Mouse (Mus musculus) brain, embryonic 18.5 days (tissue): ENCODE results near the gene Tmed10.

Experiments
- DNase-seq: peaks from one replicate; pipeline ENCODE4 v3.0.0-alpha.2; 2012; ENCODE audit warnings: low read depth, low spot score

Tmed10 gene

GRCm38 (mm10) chr12:85373591-85374560, 771 bp downstream of the Tmed10 start:
- no peak for DNase-seq

- DNase-seq = no peak
Observed at GRCm38 (mm10) chr12:85372068-85372665, 2.5 kb downstream of the Tmed10 start.

GRCm38 (mm10) chr12:85368441-85369063, 6.1 kb downstream of the Tmed10 start:
- no peak for DNase-seq

GRCm38 (mm10) chr12:85366271-85366670, 8.4 kb downstream of the Tmed10 start:
- no peak for DNase-seq

- no peak for DNase-seq
Observed at GRCm38 (mm10) chr12:85362510-85362909, 12.1 kb downstream of the Tmed10 start.

GRCm38 (mm10) chr12:85361580-85361979, 13.1 kb downstream of the Tmed10 start:
- no peak for DNase-seq

- DNase-seq = no peak
Observed at GRCm38 (mm10) chr12:85361165-85361564, 13.5 kb downstream of the Tmed10 start.

GRCm38 (mm10) chr12:85354061-85354460, 20.6 kb downstream of the Tmed10 start:
- DNase-seq = no peak

GRCm38 (mm10) chr12:85350407-85351232, 24.0 kb downstream of the Tmed10 start:
- no peak for DNase-seq

- DNase-seq = no peak
Observed at GRCm38 (mm10) chr12:85348338-85348737, 26.3 kb downstream of the Tmed10 start.

GRCm38 (mm10) chr12:85347196-85347595, 27.5 kb downstream of the Tmed10 start:
- no peak for DNase-seq

- DNase-seq = no peak
Observed at GRCm38 (mm10) chr12:85346374-85346773, 28.3 kb downstream of the Tmed10 start.

- DNase-seq = no peak
Observed at GRCm38 (mm10) chr12:85345559-85345958, 29.1 kb downstream of the Tmed10 start.

GRCm38 (mm10) chr12:85344252-85344651, 30.4 kb downstream of the Tmed10 start:
- DNase-seq = no peak

- no peak for DNase-seq
Observed at GRCm38 (mm10) chr12:85342310-85342709, 32.3 kb downstream of the Tmed10 start.

- DNase-seq = peak; percentile 66
Observed at GRCm38 (mm10) chr12:85341131-85341530, 33.5 kb downstream of the Tmed10 start.

GRCm38 (mm10) chr12:85339947-85340346, 34.7 kb downstream of the Tmed10 start:
- no peak for DNase-seq

GRCm38 (mm10) chr12:85339243-85339729, 35.4 kb downstream of the Tmed10 start, which contains the start of gene Nek9:
Nek9 (minus strand) TSS chr12:85339362.
- DNase-seq = peak; percentile 81

GRCm38 (mm10) chr12:85338815-85339214, 35.8 kb downstream of the Tmed10 start:
- DNase-seq = no peak

- DNase-seq = no peak
Observed at GRCm38 (mm10) chr12:85337567-85338311, 36.9 kb downstream of the Tmed10 start.
